Mouse (Mus musculus): ENCODE data around the gene Acot6. TPM values are rescaled to one million over a fixed set of nuclear protein-coding genes. Genes with fewer than 3 reads are reported as not detected.

Acot6 gene
- total and polyA plus RNA-seq, 2 experiments from 2014 or later: 1.7 to 4.7 TPM

DNA sequence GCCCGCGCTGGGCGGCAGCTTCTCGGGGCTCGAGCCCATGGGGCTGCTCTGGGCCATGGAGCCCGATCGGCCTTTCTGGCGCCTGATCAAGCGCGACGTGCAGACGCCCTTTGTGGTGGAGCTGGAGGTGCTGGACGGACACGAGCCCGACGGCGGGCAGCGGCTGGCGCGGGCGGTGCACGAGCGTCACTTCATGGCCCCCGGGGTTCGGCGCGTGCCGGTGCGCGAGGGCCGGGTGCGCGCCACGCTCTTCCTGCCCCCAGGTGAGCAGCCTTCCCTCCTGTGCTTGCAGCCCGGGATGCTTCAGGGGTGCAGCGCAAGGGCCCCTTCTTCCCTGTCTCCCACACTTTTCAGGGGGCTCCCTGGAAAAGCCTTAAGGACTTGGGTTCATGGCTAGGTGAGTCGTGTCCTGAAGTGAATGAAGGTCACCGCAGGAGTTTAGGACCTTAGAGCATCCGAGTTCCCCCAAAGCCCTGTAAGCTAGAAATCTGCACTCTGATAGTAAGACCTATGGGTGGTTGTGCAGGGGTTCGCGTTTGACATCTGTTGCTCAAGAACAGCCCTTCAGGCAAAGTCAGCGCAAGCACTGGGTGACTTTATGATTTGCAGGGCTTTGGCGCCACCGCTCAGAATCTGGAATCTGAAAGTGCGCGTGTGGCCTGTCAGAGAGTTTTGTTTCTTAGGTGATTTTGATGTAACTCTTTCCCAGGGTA, 46.6 kb upstream of the Acot6 start:
- H3K27me3 ChIP-seq (ENCODE audit: insufficient read depth, low read length): 0 out of 2 replicates have a peak, but pooled peaks cover 3% of the 10 kb centered on the region

DNA sequence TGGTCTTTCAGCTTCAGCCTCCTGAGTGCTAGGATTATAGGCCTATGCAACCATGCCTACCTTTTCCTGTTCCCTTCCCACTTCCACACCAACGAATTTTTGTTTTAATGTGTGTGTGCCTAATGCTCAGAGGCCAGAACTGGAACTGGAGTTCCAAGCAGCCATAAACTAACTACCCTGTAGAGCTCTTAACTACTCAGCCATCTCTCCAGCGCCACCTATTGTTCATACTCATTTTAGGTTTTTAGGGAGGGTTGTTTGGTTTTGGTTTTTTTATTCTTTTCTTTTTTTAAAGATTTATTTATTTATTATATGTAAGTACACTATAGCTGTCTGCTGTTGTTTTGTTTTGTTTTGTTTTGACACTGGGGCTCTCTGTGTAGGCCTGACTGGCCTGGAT, 39.5 kb upstream of the Acot6 start:
- H3K4me1 ChIP-seq (ENCODE audit: insufficient read depth, low read length): no peaks in the 10 kb centered on the region
- H3K36me3 ChIP-seq (ENCODE audit: insufficient read depth, low read length): no peaks in the 10 kb centered on the region
- H3K4me3 ChIP-seq (ENCODE audit: low read depth, low read length): no peak overlapping the region
- no peak overlapping the region for H3K9ac ChIP-seq (replicated peaks; ENCODE audit: low read length, poor library complexity, severe bottlenecking)
- peak; percentile 39 for TF ChIP-seq CTCF (IDR thresholded peaks at IDR 0.05)
- no peak overlapping the region for H3K27ac ChIP-seq (ENCODE audit: low read depth, low read length)
- H3K9me3 ChIP-seq (ENCODE audit: low read length): no peaks in the 10 kb centered on the region
- no peak overlapping the region for H3K4me2 ChIP-seq (ENCODE audit: low read depth, low read length, poor library complexity, severe bottlenecking)
- ATAC-seq (ENCODE audit: low FRiP score) (no peak), DNase-seq (ENCODE audit: low spot score) (no peak)
- H3K27me3 ChIP-seq (ENCODE audit: insufficient read depth, low read length): no peaks in the 10 kb centered on the region
- 34% methylated on average over 2 of the region's 2 CpGs for WGBS

More for the DNA sequence above, 46.6 kb upstream of the Acot6 start:
- ATAC-seq (ENCODE audit: low FRiP score): no peak
- peak; percentile 57 for DNase-seq (ENCODE audit: low spot score)
- WGBS: 2% methylated on average over 37 of the region's 46 CpGs
- Histone ChIP-seq H3K4me2 (ENCODE audit: low read depth, low read length, poor library complexity, severe bottlenecking) (peak overlapping the region; percentile 63), H3K4me1 (ENCODE audit: insufficient read depth, low read length) (no peaks in the 10 kb centered on the region), H3K27ac (ENCODE audit: low read depth, low read length) (no peak overlapping the region), H3K9ac (replicated peaks; ENCODE audit: low read length, poor library complexity, severe bottlenecking) (0 out of 2 replicates have a peak overlapping the region, but pooled peaks have one; percentile 36), H3K4me3 (ENCODE audit: low read depth, low read length) (peak overlapping the region; percentile 41), H3K36me3 (ENCODE audit: insufficient read depth, low read length) (no peaks in the 10 kb centered on the region), H3K9me3 (ENCODE audit: low read length) (no peaks in the 10 kb centered on the region)
- TF ChIP-seq CTCF (IDR thresholded peaks at IDR 0.05): peak; percentile 48

DNA sequence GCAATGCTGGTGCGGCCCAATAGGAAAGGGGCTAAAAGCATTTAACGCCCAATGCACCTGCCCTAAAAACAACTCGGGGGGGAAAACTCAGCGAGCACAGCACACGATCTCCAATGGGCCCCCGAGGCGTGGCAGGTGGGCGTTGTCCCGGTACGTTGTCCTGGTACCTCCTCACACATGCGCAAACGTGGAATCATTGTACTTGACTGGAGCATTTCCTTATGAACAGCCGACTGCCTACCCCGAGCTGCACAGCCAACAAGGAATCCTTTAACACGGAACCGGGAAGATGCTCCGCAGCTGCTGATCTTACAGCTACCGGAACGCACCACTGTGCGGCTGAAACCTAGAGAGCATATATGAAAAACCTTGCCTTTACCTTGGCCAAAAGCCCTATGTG, 38.1 kb upstream of the Acot6 start:
- Histone ChIP-seq H3K36me3 (ENCODE audit: insufficient read depth, low read length) (no peaks in the 10 kb centered on the region), H3K4me3 (ENCODE audit: low read depth, low read length) (no peak overlapping the region), H3K4me1 (ENCODE audit: insufficient read depth, low read length) (no peaks in the 10 kb centered on the region), H3K27me3 (ENCODE audit: insufficient read depth, low read length) (no peaks in the 10 kb centered on the region), H3K27ac (ENCODE audit: low read depth, low read length) (no peak overlapping the region), H3K9ac (replicated peaks; ENCODE audit: low read length, poor library complexity, severe bottlenecking) (no peak overlapping the region), H3K4me2 (ENCODE audit: low read depth, low read length, poor library complexity, severe bottlenecking) (no peak overlapping the region), H3K9me3 (ENCODE audit: low read length) (no peaks in the 10 kb centered on the region)
- TF ChIP-seq CTCF (IDR thresholded peaks at IDR 0.05): no peak
- no peak for DNase-seq (ENCODE audit: low spot score)
- ATAC-seq (ENCODE audit: low FRiP score): no peak
- WGBS: 96% methylated on average over 20 of the region's 20 CpGs

DNA sequence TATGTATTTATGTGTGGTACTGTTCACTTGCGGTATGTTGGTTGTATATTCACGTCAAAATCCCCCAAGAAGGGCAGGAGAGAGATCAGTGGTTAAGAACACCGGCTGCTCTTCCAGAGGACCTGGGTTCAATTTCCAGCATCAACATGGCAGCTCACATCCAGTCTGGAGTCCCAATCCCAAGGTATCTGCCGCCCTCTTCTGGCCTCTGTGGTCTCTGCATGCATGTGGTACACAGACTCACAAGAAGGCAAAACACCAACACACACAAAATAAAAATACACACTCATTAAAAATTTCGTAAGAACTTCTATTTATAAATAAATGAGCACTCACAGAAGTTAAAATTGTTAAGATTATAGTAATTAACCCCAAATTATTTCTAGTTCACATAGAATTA, 37.2 kb upstream of the Acot6 start:
- H3K27me3 ChIP-seq (ENCODE audit: insufficient read depth, low read length): peaks cover 6% of the 10 kb centered on the region; the same call in 1 of the 2 replicates
- WGBS: 78% methylated on average over 5 of the region's 5 CpGs
- H3K4me3 ChIP-seq (ENCODE audit: low read depth, low read length): no peak overlapping the region
- H3K4me1 ChIP-seq (ENCODE audit: insufficient read depth, low read length): no peaks in the 10 kb centered on the region
- no peak overlapping the region for H3K4me2 ChIP-seq (ENCODE audit: low read depth, low read length, poor library complexity, severe bottlenecking)
- ATAC-seq (ENCODE audit: low FRiP score) (no peak), DNase-seq (ENCODE audit: low spot score) (no peak)
- no peak overlapping the region for H3K9ac ChIP-seq (replicated peaks; ENCODE audit: low read length, poor library complexity, severe bottlenecking)
- H3K36me3 ChIP-seq (ENCODE audit: insufficient read depth, low read length): no peaks in the 10 kb centered on the region
- 0 out of 2 replicates have a peak, but pooled peaks have one; percentile 33 for TF ChIP-seq CTCF (IDR thresholded peaks at IDR 0.05)
- no peak overlapping the region for H3K27ac ChIP-seq (ENCODE audit: low read depth, low read length)
- no peaks in the 10 kb centered on the region for H3K9me3 ChIP-seq (ENCODE audit: low read length)

DNA sequence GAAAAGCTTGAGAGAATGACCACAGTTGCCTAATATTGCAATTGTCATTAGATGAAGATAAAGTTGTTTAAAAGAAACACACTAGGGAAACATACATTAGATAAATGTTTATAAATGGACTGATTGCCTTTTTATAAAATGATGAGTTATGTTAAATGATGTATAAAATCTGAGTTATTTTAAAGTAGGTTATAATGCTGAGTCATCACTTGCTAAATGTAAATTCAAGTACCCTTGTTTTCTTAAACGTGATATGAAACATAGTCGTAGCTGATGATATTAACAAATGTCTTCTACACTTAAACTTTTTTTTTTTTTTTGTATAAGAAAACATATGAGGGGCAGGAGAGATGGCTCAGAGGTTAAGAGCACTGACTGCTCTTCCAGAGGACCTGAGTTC, 36.6 kb upstream of the Acot6 start:
- 94% methylated on average over 2 of the region's 2 CpGs for whole genome bisulfite sequencing

DNA sequence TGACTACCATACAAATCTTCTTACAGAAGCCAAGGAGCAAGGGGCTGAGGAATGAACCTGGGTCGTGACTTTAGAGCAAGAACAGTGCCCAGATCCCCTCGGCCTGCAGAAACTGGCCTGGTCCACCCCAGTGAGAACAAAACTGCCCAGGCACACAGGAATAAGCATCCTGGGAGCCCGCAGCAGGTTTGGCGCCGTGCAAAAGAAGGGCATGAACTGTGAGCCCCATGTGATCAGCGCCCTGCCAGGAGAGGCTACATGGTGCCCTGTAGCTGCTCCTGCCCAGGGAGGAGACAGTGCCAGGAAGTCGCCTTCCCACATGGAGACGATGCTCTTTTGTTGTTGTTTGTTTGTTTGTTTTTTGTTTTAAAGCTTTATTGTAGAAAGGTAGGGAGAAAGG, 35.8 kb upstream of the Acot6 start:
- 76% methylated on average over 8 of the region's 8 CpGs for WGBS
- no peak for ATAC-seq (ENCODE audit: low FRiP score)
- Histone ChIP-seq H3K4me3 (ENCODE audit: low read depth, low read length) (no peak overlapping the region), H3K27me3 (ENCODE audit: insufficient read depth, low read length) (peaks cover 17% of the 10 kb centered on the region; the same call in 1 of the 2 replicates), H3K27ac (ENCODE audit: low read depth, low read length) (no peak overlapping the region), H3K4me1 (ENCODE audit: insufficient read depth, low read length) (no peaks in the 10 kb centered on the region), H3K9ac (replicated peaks; ENCODE audit: low read length, poor library complexity, severe bottlenecking) (no peak overlapping the region), H3K9me3 (ENCODE audit: low read length) (no peaks in the 10 kb centered on the region), H3K36me3 (ENCODE audit: insufficient read depth, low read length) (no peaks in the 10 kb centered on the region), H3K4me2 (ENCODE audit: low read depth, low read length, poor library complexity, severe bottlenecking) (no peak overlapping the region)
- DNase-seq (ENCODE audit: low spot score): no peak
- TF ChIP-seq CTCF (IDR thresholded peaks at IDR 0.05): no peak

More for the DNA sequence above, 36.6 kb upstream of the Acot6 start:
- Histone ChIP-seq H3K4me1 (ENCODE audit: insufficient read depth, low read length) (no peaks in the 10 kb centered on the region), H3K4me2 (ENCODE audit: low read depth, low read length, poor library complexity, severe bottlenecking) (no peak overlapping the region), H3K27me3 (ENCODE audit: insufficient read depth, low read length) (peaks cover 12% of the 10 kb centered on the region; the same call in 1 of the 2 replicates), H3K4me3 (ENCODE audit: low read depth, low read length) (no peak overlapping the region), H3K9me3 (ENCODE audit: low read length) (no peaks in the 10 kb centered on the region), H3K27ac (ENCODE audit: low read depth, low read length) (no peak overlapping the region), H3K36me3 (ENCODE audit: insufficient read depth, low read length) (no peaks in the 10 kb centered on the region), H3K9ac (replicated peaks; ENCODE audit: low read length, poor library complexity, severe bottlenecking) (no peak overlapping the region)
- TF ChIP-seq CTCF (IDR thresholded peaks at IDR 0.05): no peak
- no peak for ATAC-seq (ENCODE audit: low FRiP score)
- DNase-seq (ENCODE audit: low spot score): no peak

All from midbrain, postnatal 0 days (tissue).